Mouse (Mus musculus): ENCODE results near the gene Gm49711.

DNA sequence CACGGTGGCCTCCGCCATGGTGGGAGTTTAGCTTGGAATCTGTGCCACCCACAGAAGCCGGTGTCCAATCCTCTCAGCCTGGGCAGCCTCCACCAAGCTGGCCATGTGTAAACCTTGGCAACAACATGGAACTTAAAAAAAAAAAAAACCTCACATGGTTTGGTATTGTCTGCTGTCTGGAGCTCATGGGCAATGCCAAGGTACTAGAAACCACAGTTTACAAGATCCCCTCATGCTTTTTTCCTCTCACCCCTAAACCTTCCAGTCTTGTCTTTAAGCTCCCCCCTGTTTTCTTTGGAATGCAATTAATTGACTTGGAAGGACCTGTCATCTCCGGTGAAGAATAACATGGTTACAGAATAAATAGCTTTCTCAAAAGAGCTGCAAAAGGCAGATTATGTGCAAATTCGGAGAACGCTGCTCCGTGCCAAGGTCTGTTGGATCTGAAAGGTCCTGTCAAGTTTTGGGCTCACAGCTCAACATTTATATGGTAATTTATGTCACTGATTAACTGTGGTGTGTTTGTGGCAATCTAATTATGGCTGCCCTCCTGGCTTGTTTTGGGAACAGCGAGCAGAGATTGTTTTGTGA is 138.7 kb downstream of the Gm49711 start:
- TF ChIP-seq MAFK (IDR thresholded peaks at IDR 0.05; ENCODE audit: insufficient replicate concordance, low read length): no peak
- TF ChIP-seq MXI1 (IDR thresholded peaks at IDR 0.05; ENCODE audit: low read depth, low read length): no peak
- TF ChIP-seq POLR2A (IDR thresholded peaks at IDR 0.05; ENCODE audit: low read depth, low read length): no peak
- no peak for TF ChIP-seq EP300 (IDR thresholded peaks at IDR 0.05; ENCODE audit: low read length)
- no peak for TF ChIP-seq CTCF (conservative IDR thresholded peaks at IDR 0.05 in 1 of 2, IDR thresholded peaks at IDR 0.05 in 1 of 2; ENCODE audit: low read depth in 2 of 2, low read length in 2 of 2)
- TF ChIP-seq SMC3 (IDR thresholded peaks at IDR 0.05; ENCODE audit: low read depth, low read length): no peak
- TF ChIP-seq JUN (IDR thresholded peaks at IDR 0.05; ENCODE audit: insufficient read depth, low read depth, low read length): no peak
- no peak for TF ChIP-seq E2F4 (IDR thresholded peaks at IDR 0.05; ENCODE audit: insufficient replicate concordance, low read depth, low read length)
